Comparison of ENCODE assay signal across 8 mouse cellular contexts in genomic region chr19:57611291-57612178, GRCm38 (mm10). TPM values are rescaled to one million over a fixed set of nuclear protein-coding genes. Genes with fewer than 3 reads are reported as not detected.
DNase-seq lines count a peak whose midpoint lies in the region; ATAC-seq lines count a peak whose summit lies in the region.

No protein-coding gene starts in this region.

- H3K9me3 ChIP-seq in embryonic facial prominence, embryonic 13.5 days: no peaks in the 10 kb centered on the region
- H3K9me3 ChIP-seq in heart, embryonic 14.5 days (ENCODE audit: control insufficient read depth, low read length): no peaks in the 10 kb centered on the region
- H3K9me3 ChIP-seq in liver, embryonic 16.5 days (replicated peaks; ENCODE audit: control insufficient read depth, low read length): no peaks in the 10 kb centered on the region
- H3K9me3 ChIP-seq in neural tube, embryonic 12.5 days: no peaks in the 10 kb centered on the region

- peak overlapping the region; percentile 96 for H3K4me3 ChIP-seq in embryonic facial prominence, embryonic 13.5 days
- peak overlapping the region; percentile 93 to 94 for H3K4me3 ChIP-seq in heart, embryonic 14.5 days (ENCODE audit: control insufficient read depth in 1 of 2, insufficient read depth in 1 of 2, low read depth in 1 of 2, low read length in 2 of 2)
- peak overlapping the region; percentile 81 for H3K4me3 ChIP-seq in liver, embryonic 16.5 days (ENCODE audit: low read depth, low read length)
- peak overlapping the region; percentile 90 for H3K4me3 ChIP-seq in neural tube, embryonic 12.5 days

- DNase-seq in CD4-positive, CD25-positive, alpha-beta regulatory T cell, adult 2 months (ENCODE audit: low read depth, low spot score): peak; percentile 61
- peak; percentile 56 for DNase-seq in adrenal gland, postnatal 25 days
- peak; percentile 81 for DNase-seq in kidney, postnatal 10 days
- peak; percentile 32 for DNase-seq in testis, postnatal 14 days (ENCODE audit: low spot score)

- peak overlapping the region; percentile 96 for H3K4me2 ChIP-seq in embryonic facial prominence, embryonic 13.5 days
- H3K4me2 ChIP-seq in heart, embryonic 14.5 days (ENCODE audit: low read length): peak overlapping the region; percentile 79
- H3K4me2 ChIP-seq in liver, embryonic 16.5 days (ENCODE audit: low read depth, low read length): peak overlapping the region; percentile 93
- peak overlapping the region; percentile 99 for H3K4me2 ChIP-seq in neural tube, embryonic 12.5 days (replicated peaks)

- ATAC-seq in embryonic facial prominence, embryonic 13.5 days (ENCODE audit: insufficient number of reproducible peaks, insufficient read depth, low FRiP score, low TSS enrichment, low read depth): peak; percentile 72
- ATAC-seq in heart, embryonic 14.5 days (ENCODE audit: insufficient number of reproducible peaks, insufficient read depth, low FRiP score, low read depth): peak; percentile 76
- peak; percentile 41 for ATAC-seq in liver, embryonic 16.5 days (ENCODE audit: low read depth)
- peak; percentile 80 for ATAC-seq in neural tube, embryonic 12.5 days (ENCODE audit: low FRiP score, low read depth)

- no peaks in the 10 kb centered on the region for H3K27me3 ChIP-seq in embryonic facial prominence, embryonic 13.5 days
- no peaks in the 10 kb centered on the region for H3K27me3 ChIP-seq in heart, embryonic 14.5 days (ENCODE audit: control insufficient read depth, insufficient read depth, low read length)
- H3K27me3 ChIP-seq in liver, embryonic 16.5 days (ENCODE audit: control insufficient read depth, insufficient read depth, low read depth, low read length): peaks cover 16% of the 10 kb centered on the region
- no peaks in the 10 kb centered on the region for H3K27me3 ChIP-seq in neural tube, embryonic 12.5 days (replicated peaks)

- WGBS in embryonic facial prominence, embryonic 13.5 days: under 1% methylated on average over 57 of the region's 57 CpGs
- whole genome bisulfite sequencing in heart, embryonic 14.5 days: 1% methylated on average over 46 of the region's 57 CpGs
- 2% methylated on average over 52 of the region's 57 CpGs for WGBS in liver, embryonic 16.5 days (ENCODE audit: insufficient replicate concordance)
- WGBS in neural tube, embryonic 12.5 days: 1% methylated on average over 56 of the region's 57 CpGs

- peak overlapping the region; percentile 94 for H3K9ac ChIP-seq in embryonic facial prominence, embryonic 13.5 days
- peak overlapping the region; percentile 92 for H3K9ac ChIP-seq in heart, embryonic 14.5 days (ENCODE audit: low read length)
- H3K9ac ChIP-seq in liver, embryonic 16.5 days (ENCODE audit: low read depth, low read length): peak overlapping the region; percentile 72
- H3K9ac ChIP-seq in neural tube, embryonic 12.5 days: peak overlapping the region; percentile 94

- no peaks in the 10 kb centered on the region for H3K36me3 ChIP-seq in embryonic facial prominence, embryonic 13.5 days
- H3K36me3 ChIP-seq in heart, embryonic 14.5 days (ENCODE audit: control insufficient read depth, insufficient read depth, low read length): no peaks in the 10 kb centered on the region
- H3K36me3 ChIP-seq in liver, embryonic 16.5 days (ENCODE audit: control insufficient read depth, insufficient read depth): no peaks in the 10 kb centered on the region
- H3K36me3 ChIP-seq in neural tube, embryonic 12.5 days: no peaks in the 10 kb centered on the region

- peak overlapping the region; percentile 97 for H3K27ac ChIP-seq in embryonic facial prominence, embryonic 13.5 days
- H3K27ac ChIP-seq in heart, embryonic 14.5 days (replicated peaks in 1 of 2; ENCODE audit: control insufficient read depth in 1 of 2, insufficient read depth in 1 of 2, low read depth in 2 of 2, low read length in 2 of 2): peak overlapping the region in 1 of 2 experiments; percentile 94; a peak in 2 of 4 replicates
- peak overlapping the region; percentile 37; the same call in 1 of the 2 replicates for H3K27ac ChIP-seq in liver, embryonic 16.5 days (ENCODE audit: low read length)
- H3K27ac ChIP-seq in neural tube, embryonic 12.5 days: peak overlapping the region; percentile 94

- peaks cover 27% of the 10 kb centered on the region for H3K4me1 ChIP-seq in embryonic facial prominence, embryonic 13.5 days
- peaks cover 0 to 5% of the 10 kb centered on the region in 2 experiments; a peak in 2 of 4 replicates for H3K4me1 ChIP-seq in heart, embryonic 14.5 days (ENCODE audit: control insufficient read depth in 2 of 2, insufficient read depth in 2 of 2, low read length in 2 of 2)
- peaks cover 10% of the 10 kb centered on the region for H3K4me1 ChIP-seq in liver, embryonic 16.5 days (ENCODE audit: control insufficient read depth, low read depth, low read length)
- peaks cover 12% of the 10 kb centered on the region for H3K4me1 ChIP-seq in neural tube, embryonic 12.5 days

RNA-seq across cellular contexts. Expression of gene Atrnl1, which starts 0.7 kb away (rescaled TPM):
- total RNA-seq in adrenal gland, postnatal 25 days (2021): 26.9 and 29.3 TPM in 2 replicates
- 8.2 and 8.9 TPM in 2 replicates for polyA plus RNA-seq in embryonic facial prominence, embryonic 13.5 days (2015; fragmentation: Nextera tagmentation; extraction: Ambion mirVana)
- 4.2 and 5.0 TPM in 2 replicates for polyA plus RNA-seq in heart, embryonic 14.5 days (2014; fragmentation: Nextera tagmentation; extraction: Ambion mirVana)
- polyA plus RNA-seq in liver, embryonic 16.5 days (2015; fragmentation: Nextera tagmentation; extraction: Ambion mirVana): 0.50 and 0.60 TPM in 2 replicates
- 9.9 and 11.0 TPM in 2 replicates for polyA plus RNA-seq in neural tube, embryonic 12.5 days (2016; fragmentation: Nextera tagmentation; extraction: Ambion mirVana)
